Mouse (Mus musculus) heart, embryonic 10.5 days (tissue): Measurements from ENCODE around the gene Kcnk18. TPM values are rescaled to one million over a fixed set of nuclear protein-coding genes. Genes with fewer than 3 reads are reported as not detected.

ENCODE experiments used
- DNase-seq: peaks from one replicate; pipeline ENCODE4 v3.0.0-alpha.2; 2017; ENCODE audit warnings: low spot score
- H3K27ac ChIP-seq: fragments of 300-500 bp; sonication (generic); 2 replicates; pipeline ENCODE4 v1.5.1; 2016; ENCODE audit warnings: mild to moderate bottlenecking
- H3K27me3 ChIP-seq: fragments of 300-500 bp; sonication (generic); 2 replicates; pipeline ENCODE4 v1.6.1; 2016; ENCODE audit warnings: mild to moderate bottlenecking; ENCODE audit not compliant: poor library complexity, insufficient read depth, severe bottlenecking
- H3K36me3 ChIP-seq: fragments of 300-500 bp; sonication (generic); 2 replicates; pipeline ENCODE4 v1.6.1; 2016; ENCODE audit warnings: mild to moderate bottlenecking, moderate library complexity
- H3K4me1 ChIP-seq: fragments of 300-500 bp; sonication (generic); 2 replicates; pipeline ENCODE4 v1.6.1; 2016; ENCODE audit warnings: mild to moderate bottlenecking
- H3K4me3 ChIP-seq: fragments of 300-500 bp; sonication (generic); 2 replicates; pipeline ENCODE4 v1.5.1; 2016; ENCODE audit warnings: mild to moderate bottlenecking, moderate library complexity
- H3K9me3 ChIP-seq: fragments of 300-500 bp; sonication (generic); 2 replicates; pipeline ENCODE4 v1.6.1; 2016; ENCODE audit warnings: mild to moderate bottlenecking, moderate library complexity
- WGBS: fragments of 180-500 bp; shearing (Covaris S2); methylation state at CpG from one replicate; pipeline ENCODE4 v1.1.7; 2016; 5-methylcytosine and 5-hydroxymethylcytosine counted together
- polyA plus RNA-seq: library from polyadenylated mRNA; unstranded; fragments of >200 nt; fragmentation: Nextera tagmentation; extraction: Ambion mirVana; gene quantifications from 2 replicates; pipeline ENCODE4 v1.2.1, GENCODE M21; 2016

The Kcnk18 gene
- not detected in 2 replicates for polyA plus RNA-seq

GRCm38 (mm10) chr19:59218991-59219390 lies at the start of gene Kcnk18:
Kcnk18 (plus strand) TSS chr19:59219214.
- H3K9me3 ChIP-seq, result no peaks in the 10 kb centered on the region
- WGBS, result 80% methylated on average over 8 of the region's 8 CpGs
- H3K27me3 ChIP-seq, result peaks cover 15% of the 10 kb centered on the region
- DNase-seq, result no peak
- no peak within 1 kb of the TSS for H3K27ac ChIP-seq
- no peaks in the 10 kb centered on the region; the same call in 1 of the 2 replicates for H3K4me1 ChIP-seq
- no peaks in the 10 kb centered on the region for H3K36me3 ChIP-seq
- no peak within 1 kb of the TSS for H3K4me3 ChIP-seq

GRCm38 (mm10) chr19:59169936-59170765 lies 48.9 kb upstream of the Kcnk18 start, which contains the start of gene Vax1:
Vax1 (minus strand) TSS chr19:59170056.
- H3K4me3 ChIP-seq, result peak within 1 kb of the TSS; percentile 55
- no peaks in the 10 kb centered on the region for H3K9me3 ChIP-seq
- WGBS, result under 1% methylated on average over 54 of the region's 54 CpGs
- H3K27ac ChIP-seq, result no peak within 1 kb of the TSS
- H3K27me3 ChIP-seq, result peaks cover 100% of the 10 kb centered on the region
- no peaks in the 10 kb centered on the region for H3K36me3 ChIP-seq
- H3K4me1 ChIP-seq, result peaks cover 44% of the 10 kb centered on the region
- DNase-seq, result no peak

GRCm38 (mm10) chr19:59170766-59171095 lies 48.3 kb upstream of the Kcnk18 start:
- H3K4me3 ChIP-seq, result no peak overlapping the region; the same call in 1 of the 2 replicates

GRCm38 (mm10) chr19:59171151-59171870 lies 47.7 kb upstream of the Kcnk18 start:
- H3K27ac ChIP-seq, result no peak overlapping the region
- peaks cover 100% of the 10 kb centered on the region for H3K27me3 ChIP-seq
- no peak for DNase-seq
- H3K4me1 ChIP-seq, result peaks cover 38% of the 10 kb centered on the region
- no peaks in the 10 kb centered on the region for H3K9me3 ChIP-seq
- under 1% methylated on average over 37 of the region's 38 CpGs for whole genome bisulfite sequencing
- no peaks in the 10 kb centered on the region for H3K36me3 ChIP-seq
- H3K4me3 ChIP-seq, result peak overlapping the region; percentile 42

More at GRCm38 (mm10) chr19:59170766-59171095, 48.3 kb upstream of the Kcnk18 start:
- H3K9me3 ChIP-seq, result no peaks in the 10 kb centered on the region
- DNase-seq, result no peak
- H3K27ac ChIP-seq, result no peak overlapping the region
- 1% methylated on average over 6 of the region's 6 CpGs for WGBS
- H3K36me3 ChIP-seq, result no peaks in the 10 kb centered on the region
- H3K4me1 ChIP-seq, result peaks cover 43% of the 10 kb centered on the region
- H3K27me3 ChIP-seq, result peaks cover 100% of the 10 kb centered on the region

- Histone ChIP-seq H3K27ac (no peak overlapping the region), H3K4me3 (peak overlapping the region; percentile 42; the same call in 1 of the 2 replicates), H3K36me3 (no peaks in the 10 kb centered on the region), H3K9me3 (no peaks in the 10 kb centered on the region), H3K4me1 (peaks cover 32% of the 10 kb centered on the region), H3K27me3 (peaks cover 100% of the 10 kb centered on the region)
- DNase-seq, result no peak
- WGBS, result 1% methylated on average over 19 of the region's 19 CpGs
These were observed 47.2 kb upstream of the Kcnk18 start for GRCm38 (mm10) chr19:59171871-59172245.

GRCm38 (mm10) chr19:59172781-59173180 lies 46.2 kb upstream of the Kcnk18 start:
- Histone ChIP-seq H3K27me3 (peaks cover 100% of the 10 kb centered on the region), H3K4me1 (peaks cover 30% of the 10 kb centered on the region), H3K27ac (no peak overlapping the region), H3K36me3 (no peaks in the 10 kb centered on the region), H3K9me3 (no peaks in the 10 kb centered on the region), H3K4me3 (no peak overlapping the region)
- 5% methylated on average over 3 of the region's 3 CpGs for WGBS
- DNase-seq, result no peak

- H3K4me3 ChIP-seq, result no peak overlapping the region
- peaks cover 96% of the 10 kb centered on the region for H3K27me3 ChIP-seq
- no peaks in the 10 kb centered on the region for H3K36me3 ChIP-seq
- WGBS, result 21% methylated on average over 6 of the region's 6 CpGs
- H3K27ac ChIP-seq, result no peak overlapping the region
- no peaks in the 10 kb centered on the region for H3K9me3 ChIP-seq
- DNase-seq, result no peak
- H3K4me1 ChIP-seq, result peaks cover 30% of the 10 kb centered on the region
These were observed 45.5 kb upstream of the Kcnk18 start for GRCm38 (mm10) chr19:59173341-59174015.

- Histone ChIP-seq H3K27ac (no peak overlapping the region), H3K9me3 (no peaks in the 10 kb centered on the region), H3K36me3 (no peaks in the 10 kb centered on the region), H3K4me1 (no peaks in the 10 kb centered on the region), H3K27me3 (peaks cover 71% of the 10 kb centered on the region), H3K4me3 (no peak overlapping the region)
- 42% methylated on average over 3 of the region's 3 CpGs for WGBS
- no peak for DNase-seq
These were observed 35.0 kb upstream of the Kcnk18 start for GRCm38 (mm10) chr19:59184000-59184399.

- Histone ChIP-seq H3K27me3 (peaks cover 95% of the 10 kb centered on the region), H3K4me1 (peaks cover 4% of the 10 kb centered on the region), H3K4me3 (no peak overlapping the region), H3K27ac (no peak overlapping the region), H3K36me3 (no peaks in the 10 kb centered on the region), H3K9me3 (no peaks in the 10 kb centered on the region)
- DNase-seq, result no peak
- WGBS, result 20% methylated on average over 4 of the region's 4 CpGs
These were observed 30.0 kb upstream of the Kcnk18 start for GRCm38 (mm10) chr19:59188981-59189380.

- no peak overlapping the region for H3K4me3 ChIP-seq
- H3K27me3 ChIP-seq, result peaks cover 97% of the 10 kb centered on the region
- H3K27ac ChIP-seq, result no peak overlapping the region
- 3% methylated on average over 8 of the region's 8 CpGs for WGBS
- no peaks in the 10 kb centered on the region for H3K36me3 ChIP-seq
- no peak for DNase-seq
- no peaks in the 10 kb centered on the region for H3K9me3 ChIP-seq
- H3K4me1 ChIP-seq, result peaks cover 9% of the 10 kb centered on the region
These were observed 28.4 kb upstream of the Kcnk18 start for GRCm38 (mm10) chr19:59190431-59191122.

GRCm38 (mm10) chr19:59191123-59191505 lies 27.9 kb upstream of the Kcnk18 start:
- peaks cover 97% of the 10 kb centered on the region for H3K27me3 ChIP-seq
- 16% methylated on average over 4 of the region's 4 CpGs for WGBS
- no peaks in the 10 kb centered on the region for H3K36me3 ChIP-seq
- no peak for DNase-seq
- no peak overlapping the region for H3K4me3 ChIP-seq
- peaks cover 11% of the 10 kb centered on the region for H3K4me1 ChIP-seq
- H3K9me3 ChIP-seq, result no peaks in the 10 kb centered on the region
- H3K27ac ChIP-seq, result no peak overlapping the region

GRCm38 (mm10) chr19:59192491-59192890 lies 26.5 kb upstream of the Kcnk18 start:
- H3K4me1 ChIP-seq, result peaks cover 14% of the 10 kb centered on the region
- 16% methylated on average over 2 of the region's 2 CpGs for WGBS
- DNase-seq, result no peak
- H3K27ac ChIP-seq, result no peak overlapping the region
- peaks cover 97% of the 10 kb centered on the region for H3K27me3 ChIP-seq
- no peaks in the 10 kb centered on the region for H3K36me3 ChIP-seq
- H3K9me3 ChIP-seq, result no peaks in the 10 kb centered on the region
- no peak overlapping the region for H3K4me3 ChIP-seq
